Mouse (Mus musculus) fat pad, adult 2 months (tissue): ENCODE data around the gene Thrb.
"Not testable (repeated sequence)": the region's sequence is repeated elsewhere in the genome, so short reads cannot be mapped to it uniquely, and the experiment has no call there.

Experiments
- DNase-seq: peaks from one replicate; pipeline ENCODE4 v3.0.0-alpha.2; 2011; ENCODE audit warnings: low read depth, low spot score; ENCODE audit errors: extremely low read depth

Thrb gene

DNA sequence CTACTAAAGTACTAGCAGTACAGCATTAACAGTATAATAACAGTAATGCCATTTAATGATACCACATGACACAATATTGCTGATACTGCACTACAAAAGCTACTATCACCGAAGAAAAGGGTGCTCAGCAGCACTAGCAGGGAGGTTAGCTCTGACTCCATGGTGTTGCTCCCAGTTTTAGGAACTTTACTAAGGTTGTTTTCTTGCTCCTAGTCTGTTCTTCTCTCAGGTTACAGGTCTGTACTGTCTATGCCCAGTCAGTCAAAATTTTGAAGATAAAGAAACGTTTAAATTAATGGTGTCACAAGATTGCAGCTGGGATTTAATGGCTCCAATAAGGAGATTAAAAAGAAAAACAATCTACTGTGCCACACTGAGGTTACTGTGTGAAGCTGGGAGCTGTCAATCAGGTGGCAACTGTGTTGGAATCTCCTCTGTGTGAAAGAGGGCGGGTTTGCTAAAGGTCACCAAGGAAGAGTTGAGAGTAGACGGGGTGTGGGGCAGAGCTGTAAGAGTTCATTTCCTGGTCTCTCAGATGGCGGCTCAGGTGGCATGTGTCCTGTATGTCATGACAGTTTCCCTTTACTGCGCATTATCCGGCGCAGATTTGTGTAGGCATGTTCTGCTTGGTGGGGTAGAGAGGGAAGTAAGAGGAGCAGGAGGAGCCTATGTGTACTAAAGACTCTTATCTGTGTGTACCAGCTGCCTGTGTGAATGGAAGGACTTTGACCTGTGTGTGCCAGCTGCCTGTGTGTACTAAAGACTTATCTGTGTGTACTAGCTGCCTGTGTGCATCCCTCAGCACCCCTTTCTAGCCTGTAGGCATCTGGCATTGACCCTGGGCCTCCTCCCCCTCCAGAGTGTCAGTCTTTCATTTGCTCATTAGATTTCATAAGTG lies 263.0 kb downstream of the Thrb start:
- no peak for DNase-seq

GRCm38 (mm10) chr14:17927469-17927868 lies 267.4 kb downstream of the Thrb start:
- no peak for DNase-seq

GRCm38 (mm10) chr14:17929585-17929984 lies 269.5 kb downstream of the Thrb start:
- no peak for DNase-seq

DNA sequence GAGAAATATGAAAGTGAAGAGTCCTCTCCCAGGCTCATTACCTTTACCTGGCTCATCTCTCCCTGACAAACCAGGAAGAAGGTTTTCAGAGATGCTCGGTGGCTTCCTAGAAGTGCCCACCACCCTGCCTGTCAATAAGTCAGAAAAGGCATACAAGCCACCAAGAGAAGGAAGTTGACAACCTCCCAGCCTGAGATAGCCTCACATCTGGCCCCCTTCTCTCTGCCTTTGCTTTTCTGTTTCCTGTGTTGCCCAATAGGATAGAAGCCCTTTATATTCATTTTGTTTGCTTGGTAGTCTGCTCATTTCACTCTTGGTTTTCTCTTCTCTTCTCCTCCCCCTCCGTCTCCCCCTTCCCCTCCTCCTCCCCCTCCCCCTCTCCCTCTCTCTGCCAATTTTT lies 273.4 kb downstream of the Thrb start:
- DNase-seq: no peak

GRCm38 (mm10) chr14:17934779-17935178 lies 274.7 kb downstream of the Thrb start:
- not testable (repeated sequence) for DNase-seq

DNA sequence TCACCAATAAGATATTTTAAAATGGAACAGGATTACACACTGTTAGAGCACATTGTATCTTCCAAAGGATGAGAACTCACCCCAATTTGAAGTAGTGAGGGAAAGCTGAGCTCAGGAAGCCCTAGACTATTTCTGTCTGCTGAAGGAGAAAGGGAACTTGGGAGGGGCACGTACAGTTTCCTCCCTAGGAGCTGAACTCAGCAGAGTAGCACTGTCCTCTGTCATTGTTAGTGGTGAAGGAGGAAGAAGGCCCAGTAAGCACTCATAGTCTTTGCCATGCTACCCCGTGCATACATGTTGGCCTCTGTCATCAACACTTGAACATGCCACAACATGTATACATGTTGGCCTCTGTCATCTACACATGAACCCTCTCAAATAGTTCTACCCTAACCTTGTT lies 294.0 kb downstream of the Thrb start:
- DNase-seq: no peak

DNA sequence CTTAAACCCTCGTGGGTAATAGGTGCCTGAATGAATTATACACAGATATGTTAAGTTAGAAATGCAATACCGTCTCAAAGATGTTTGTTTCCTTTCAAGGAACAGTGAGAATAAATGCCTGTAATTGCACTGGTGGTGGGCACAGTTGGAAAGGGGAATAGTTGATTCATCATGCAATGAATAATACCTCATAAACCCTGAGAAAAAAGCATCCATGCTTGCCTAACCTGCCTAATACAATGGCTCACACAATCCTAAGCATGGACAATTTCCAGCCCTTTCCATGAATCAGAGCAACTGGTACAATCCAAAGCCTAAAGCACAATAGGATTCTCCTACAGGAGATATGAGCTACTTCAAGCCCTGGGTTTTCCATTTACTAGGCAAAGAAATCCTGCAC lies 299.8 kb downstream of the Thrb start:
- no peak for DNase-seq

DNA sequence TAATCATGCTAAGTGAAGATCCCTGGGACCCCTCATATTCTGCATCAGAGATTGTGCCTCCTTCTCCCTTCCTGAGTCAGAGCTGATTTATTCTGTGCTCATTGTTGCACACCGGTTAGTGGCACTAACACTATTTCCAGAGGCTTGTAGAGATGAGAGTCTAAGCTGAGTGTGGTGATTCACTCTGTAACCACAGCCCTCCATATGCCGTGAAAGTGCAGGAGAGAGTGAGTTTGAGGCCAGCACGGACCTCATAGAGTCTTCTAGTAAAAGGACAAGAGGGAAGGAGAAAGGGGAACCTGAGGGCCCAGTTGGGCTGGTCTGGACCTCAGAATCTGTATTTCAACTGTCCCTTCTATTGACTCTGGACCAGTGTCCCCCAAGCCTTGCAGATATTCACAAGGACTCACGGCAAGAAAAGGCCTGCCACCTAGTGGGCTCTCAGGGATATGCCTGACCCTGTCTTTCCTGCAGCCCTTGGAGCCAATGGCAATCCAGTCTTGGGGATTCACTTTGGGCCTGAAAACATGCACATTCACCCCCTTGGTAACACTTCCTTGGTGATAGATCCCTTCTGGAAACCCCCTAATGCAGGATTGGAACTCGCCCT lies 307.2 kb downstream of the Thrb start:
- DNase-seq: no peak

DNA sequence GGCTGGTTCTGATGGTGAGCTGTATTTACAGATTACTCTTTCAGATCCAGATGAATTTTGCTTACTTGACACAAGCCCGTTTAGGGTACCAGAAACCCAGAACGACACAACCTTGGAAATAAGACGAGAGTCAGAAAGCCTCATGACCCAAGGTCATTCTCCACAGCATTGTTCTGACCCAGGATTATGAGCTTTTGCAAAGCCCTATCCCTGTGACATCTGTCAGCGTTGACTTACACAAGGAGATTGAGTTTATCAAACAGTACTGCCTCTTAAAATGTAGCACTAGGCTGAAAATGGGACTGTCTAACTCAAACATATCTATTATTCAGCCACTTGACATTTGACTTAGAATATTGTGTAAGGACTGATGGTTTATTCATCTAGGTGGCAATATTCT lies 312.1 kb downstream of the Thrb start:
- DNase-seq: no peak

GRCm38 (mm10) chr14:17972665-17973064 lies 312.6 kb downstream of the Thrb start:
- DNase-seq: no peak

DNA sequence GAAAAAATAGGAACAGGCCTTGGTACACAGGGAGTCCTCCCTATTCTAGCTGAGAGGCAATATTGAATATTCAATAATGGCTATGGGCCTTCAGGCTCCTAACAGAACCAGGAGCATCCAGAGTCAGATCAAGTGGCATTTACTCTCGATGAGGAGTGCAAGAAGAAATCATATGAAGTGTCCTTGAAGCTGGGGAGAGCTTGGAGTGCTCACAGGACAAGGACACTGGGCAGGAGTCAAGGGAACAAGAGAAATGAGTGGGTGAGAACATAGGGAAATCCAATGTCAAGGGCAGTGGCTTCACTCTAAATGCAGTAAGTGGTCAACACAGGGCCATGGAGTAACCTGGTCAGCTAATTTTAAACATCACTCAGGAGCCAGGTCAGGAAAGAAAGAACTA lies 315.7 kb downstream of the Thrb start:
- no peak for DNase-seq

DNA sequence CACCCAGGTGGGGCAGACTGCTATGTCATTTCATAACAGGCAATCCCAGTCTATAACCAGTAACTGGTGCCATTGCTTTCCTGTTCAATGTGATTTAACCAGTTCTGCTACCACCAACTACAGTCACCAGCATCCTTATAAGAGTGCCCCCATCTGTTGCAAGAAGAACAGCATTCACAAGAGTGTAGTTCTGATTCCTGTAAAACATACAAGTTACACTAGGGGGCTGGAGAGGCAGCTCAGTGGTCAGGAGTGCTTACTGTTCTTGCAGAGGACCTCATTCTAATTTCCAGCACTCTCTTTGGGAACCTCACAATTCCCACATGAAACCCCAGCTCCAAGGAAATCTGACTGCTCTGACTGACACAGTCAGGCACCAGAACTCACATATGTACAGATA lies 318.2 kb downstream of the Thrb start:
- no peak for DNase-seq

- no peak for DNase-seq
These were observed 321.2 kb downstream of the Thrb start for GRCm38 (mm10) chr14:17981258-17981657.

GRCm38 (mm10) chr14:17982017-17982416 lies 322.0 kb downstream of the Thrb start:
- no peak for DNase-seq

DNA sequence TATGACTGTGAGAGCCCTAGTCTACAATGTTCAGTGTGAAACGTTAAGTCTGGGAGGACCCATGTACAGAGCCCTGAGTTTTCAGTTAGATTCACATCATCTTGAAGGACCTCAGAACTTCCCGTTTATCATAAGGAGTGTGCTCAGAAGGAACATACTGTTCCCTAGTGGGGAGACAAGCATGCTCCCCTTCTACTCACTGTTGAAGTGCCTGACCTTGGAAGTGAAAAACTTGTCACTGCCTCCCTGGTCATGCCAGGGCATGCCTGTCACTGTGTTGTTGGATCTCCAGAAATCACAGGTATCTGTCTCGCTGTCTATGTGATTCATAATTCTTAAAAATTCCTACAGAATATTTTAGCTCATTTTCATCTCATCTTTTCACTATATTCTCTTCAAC lies 323.3 kb downstream of the Thrb start:
- DNase-seq: no peak

GRCm38 (mm10) chr14:17983839-17984238 lies 323.8 kb downstream of the Thrb start:
- DNase-seq: no peak

DNA sequence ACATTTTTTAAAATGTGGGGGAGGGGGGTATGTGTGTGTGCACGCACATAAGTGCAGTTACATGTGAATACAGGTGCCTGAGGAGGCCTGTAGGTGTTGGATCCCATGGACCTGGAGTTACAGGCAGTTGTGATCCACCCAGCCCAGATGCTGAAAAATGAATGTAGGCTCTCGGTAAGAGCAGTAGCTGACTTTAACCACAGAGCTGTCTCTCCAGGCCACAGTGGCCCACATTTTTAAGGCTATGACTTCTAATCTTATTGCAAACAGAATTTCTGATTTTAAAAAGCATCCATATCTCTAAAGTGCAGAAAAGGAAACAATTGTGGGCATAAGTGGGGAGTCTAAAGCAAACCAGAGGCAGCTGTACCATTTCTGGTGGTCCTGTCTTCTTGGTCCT lies 328.5 kb downstream of the Thrb start:
- DNase-seq: no peak

DNA sequence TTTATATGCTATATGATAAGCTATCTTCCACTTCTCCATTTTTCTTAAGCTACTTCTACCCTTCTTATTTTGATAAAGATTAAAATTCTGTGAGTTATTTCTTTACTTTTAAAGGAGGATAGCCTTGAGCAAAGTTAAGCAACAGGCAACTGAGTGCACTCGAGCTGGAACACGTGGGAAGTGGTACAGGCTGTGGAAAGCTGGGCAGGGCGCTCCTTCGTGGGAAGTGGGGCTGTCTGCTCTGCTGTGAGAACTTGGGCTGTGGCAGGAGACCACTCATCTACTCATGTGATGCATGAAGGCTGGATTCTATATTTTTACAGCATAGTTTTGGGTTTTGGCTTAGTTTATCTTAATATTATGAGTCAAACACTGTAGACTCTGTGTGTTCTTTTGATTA lies 329.1 kb downstream of the Thrb start:
- no peak for DNase-seq

- no peak for DNase-seq
These were observed 330.1 kb downstream of the Thrb start for GRCm38 (mm10) chr14:17990186-17990585.

DNA sequence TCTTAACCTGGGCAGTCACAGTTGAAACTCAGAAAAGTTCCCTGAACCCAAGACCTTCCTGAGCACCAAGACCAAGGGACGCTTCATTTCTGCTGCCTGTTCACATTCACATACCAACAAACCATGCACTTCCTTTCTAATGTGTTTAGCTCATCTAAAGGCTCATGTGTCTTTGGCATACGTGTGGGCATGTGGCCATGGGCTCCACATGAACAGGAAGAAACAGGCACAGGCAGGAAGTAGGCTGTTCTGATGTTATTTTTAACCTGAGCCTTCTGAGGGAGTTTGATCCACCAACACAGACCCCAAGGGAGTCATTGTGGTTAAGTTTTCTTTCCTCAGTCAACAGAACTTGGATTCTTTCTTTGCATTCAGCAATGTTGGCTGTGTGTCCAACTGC lies 341.8 kb downstream of the Thrb start:
- DNase-seq: peak; percentile 26

DNA sequence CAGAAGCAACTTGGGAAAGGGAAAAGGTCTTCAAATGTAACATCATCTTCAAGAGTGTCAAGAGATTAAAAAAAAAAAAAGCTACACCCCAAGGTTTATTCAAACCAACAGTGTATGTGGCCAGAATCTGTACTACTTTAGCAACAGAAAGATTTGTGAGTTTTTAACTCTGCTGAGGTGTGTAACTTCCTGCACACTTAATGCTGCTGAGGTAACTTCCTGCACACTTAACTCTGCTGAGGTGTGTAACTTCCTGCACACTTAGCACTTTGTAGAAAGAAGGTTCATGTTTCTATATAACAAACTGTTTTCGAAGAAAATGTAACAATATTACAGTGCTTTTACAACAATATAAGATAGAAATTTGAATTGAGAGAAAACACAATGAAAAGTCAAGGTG lies 343.6 kb downstream of the Thrb start:
- no peak for DNase-seq

DNA sequence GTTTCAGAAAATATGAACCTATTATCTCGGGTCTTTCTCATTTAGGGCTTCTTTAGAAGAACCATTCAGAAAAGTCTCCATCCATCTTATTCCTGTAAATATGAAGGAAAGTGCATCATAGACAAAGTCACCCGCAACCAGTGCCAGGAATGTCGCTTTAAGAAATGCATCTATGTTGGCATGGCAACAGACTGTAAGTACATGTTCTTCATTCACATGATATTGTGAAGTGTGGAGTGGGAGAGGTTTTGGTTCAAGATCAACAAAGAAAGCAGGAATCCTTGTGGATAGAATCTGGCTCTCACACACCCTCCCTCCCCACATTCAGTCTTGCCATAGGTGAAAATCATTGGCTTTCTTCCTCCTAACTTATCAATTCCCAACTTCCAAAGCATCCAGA lies 348.5 kb downstream of the Thrb start:
- no peak for DNase-seq

DNA sequence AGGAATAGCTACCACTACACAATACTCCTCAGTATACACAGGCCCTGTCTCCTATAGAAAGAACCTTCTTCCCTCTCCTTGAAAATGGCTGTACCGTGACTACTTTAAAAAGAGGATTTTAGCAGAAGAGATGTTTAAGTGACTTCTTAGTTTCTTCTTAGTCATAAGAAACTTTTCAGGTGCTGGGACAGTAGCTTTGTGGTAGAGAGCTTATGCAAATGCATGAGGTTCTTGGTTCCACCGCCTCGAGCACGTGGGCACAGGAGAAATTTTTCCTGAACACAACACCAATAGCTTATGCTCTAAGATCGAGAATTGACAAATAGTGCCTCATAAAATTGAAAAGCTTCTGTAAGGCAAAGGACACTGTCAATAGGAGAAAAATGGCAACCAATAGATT lies 356.5 kb downstream of the Thrb start:
- DNase-seq: no peak
